Mouse (Mus musculus) liver, postnatal 0 days (tissue): Measurements from ENCODE around the gene Zfyve27.

Experiments used
- CTCF ChIP-seq: sonication (generic); IDR thresholded peaks from 2 replicates; pipeline ENCODE4 v1.5.1; 2016; ENCODE audit warnings: antibody characterized with exemption, low read depth
- EP300 ChIP-seq: IDR thresholded peaks from 2 replicates; pipeline ENCODE4 v1.6.1; 2016; ENCODE audit warnings: antibody characterized with exemption, low read depth, mild to moderate bottlenecking

DNA sequence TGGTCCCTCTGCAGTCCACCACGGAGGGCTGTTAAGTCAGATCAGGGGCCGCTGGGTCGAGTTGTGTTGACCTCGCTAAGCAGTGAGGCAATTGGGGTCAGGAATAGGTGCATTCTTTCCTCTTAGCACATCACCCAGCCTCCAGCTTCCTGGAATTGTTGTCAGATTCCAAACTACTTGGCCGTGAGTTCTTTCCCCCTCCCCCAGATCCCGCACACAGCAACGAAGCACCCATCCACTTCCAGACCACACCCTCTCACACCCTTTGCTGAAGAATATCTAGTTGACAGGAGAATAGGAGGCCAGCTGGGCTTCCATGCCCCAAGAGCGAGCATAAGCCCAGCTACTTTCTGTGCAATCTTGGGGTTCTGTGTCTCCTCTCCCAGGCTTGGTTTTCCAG lies 48.2 kb downstream of the Zfyve27 start:
- no peak for TF ChIP-seq CTCF
- no peak for TF ChIP-seq EP300
